Mouse (Mus musculus) gastrocnemius, postnatal 4 days (tissue): ENCODE results near the gene Gusb. TPM values are rescaled to one million over a fixed set of nuclear protein-coding genes. Genes with fewer than 3 reads are reported as not detected.

Experiments
- DNase-seq, 2 experiments: peaks; one replicate each; pipeline ENCODE4 v3.0.0; 2021 to 2022; ENCODE audit warnings: low spot score in 2 of 2, mixed read lengths in 2 of 2
- total RNA-seq, 2 experiments: library from RNA; stranded (reverse); gene quantifications; 2 replicates each; pipeline ENCODE4 v1.2.3; 2021

Gusb gene
- total RNA-seq, 2 experiments from 2014 or later = 25.1 to 28.6 TPM

DNA sequence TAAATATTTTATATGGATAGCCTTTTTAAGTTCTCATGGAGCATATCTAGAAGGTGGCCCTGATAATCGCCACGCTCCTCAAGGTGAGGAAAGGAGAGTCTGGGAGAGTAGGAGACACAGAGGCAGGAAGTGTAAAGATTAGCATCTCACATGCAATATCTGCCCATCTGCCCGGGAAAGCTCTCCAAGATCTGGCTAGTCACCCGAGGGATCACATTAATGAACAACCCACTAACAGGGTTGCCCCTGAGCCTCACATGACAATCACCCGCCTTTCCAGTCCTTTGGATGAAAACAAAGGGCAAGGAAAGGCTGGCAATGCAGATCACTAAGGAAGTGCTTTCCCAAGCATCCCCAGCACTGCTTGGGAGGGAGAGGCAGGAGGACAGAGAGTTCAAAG lies 24.3 kb upstream of the Gusb start:
- DNase-seq = no peak

DNA sequence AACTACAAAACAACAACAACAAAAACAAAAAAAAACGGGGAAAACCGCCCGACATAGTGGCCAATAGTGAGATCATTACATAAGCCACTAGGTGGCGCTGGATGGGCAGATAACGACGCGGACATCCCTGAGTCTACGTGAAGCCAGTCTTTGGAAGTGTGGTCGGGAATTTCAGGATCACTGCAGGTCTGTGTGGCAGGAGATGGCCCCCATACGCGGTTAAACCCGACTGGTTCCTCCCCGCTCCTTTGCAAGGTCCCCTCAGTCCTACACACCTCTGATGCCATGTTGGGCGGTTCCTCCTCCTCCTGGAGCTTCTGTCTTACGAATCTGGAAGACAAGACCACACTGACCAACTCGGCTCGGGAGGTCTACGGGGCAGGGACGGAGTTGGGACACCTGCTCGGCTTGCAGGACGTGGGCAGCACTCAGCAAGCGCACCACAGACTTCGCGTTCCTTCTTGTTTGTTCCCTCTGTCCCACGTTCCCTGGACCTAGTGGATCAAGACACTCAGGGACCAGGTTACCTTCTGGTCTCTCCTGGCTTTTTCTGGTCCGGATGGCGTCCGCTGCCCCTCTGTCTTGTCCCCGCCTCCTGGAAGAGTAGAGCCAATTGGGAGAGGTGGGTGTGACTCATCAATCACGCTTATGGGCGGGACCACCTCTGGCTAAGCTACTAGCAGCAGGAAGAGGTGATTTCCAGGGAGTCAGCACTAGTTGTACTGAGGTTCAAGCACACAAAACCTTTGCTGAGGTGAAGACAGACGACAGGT lies 21.1 kb upstream of the Gusb start:
- DNase-seq = peak; percentile 43 to 77

DNA sequence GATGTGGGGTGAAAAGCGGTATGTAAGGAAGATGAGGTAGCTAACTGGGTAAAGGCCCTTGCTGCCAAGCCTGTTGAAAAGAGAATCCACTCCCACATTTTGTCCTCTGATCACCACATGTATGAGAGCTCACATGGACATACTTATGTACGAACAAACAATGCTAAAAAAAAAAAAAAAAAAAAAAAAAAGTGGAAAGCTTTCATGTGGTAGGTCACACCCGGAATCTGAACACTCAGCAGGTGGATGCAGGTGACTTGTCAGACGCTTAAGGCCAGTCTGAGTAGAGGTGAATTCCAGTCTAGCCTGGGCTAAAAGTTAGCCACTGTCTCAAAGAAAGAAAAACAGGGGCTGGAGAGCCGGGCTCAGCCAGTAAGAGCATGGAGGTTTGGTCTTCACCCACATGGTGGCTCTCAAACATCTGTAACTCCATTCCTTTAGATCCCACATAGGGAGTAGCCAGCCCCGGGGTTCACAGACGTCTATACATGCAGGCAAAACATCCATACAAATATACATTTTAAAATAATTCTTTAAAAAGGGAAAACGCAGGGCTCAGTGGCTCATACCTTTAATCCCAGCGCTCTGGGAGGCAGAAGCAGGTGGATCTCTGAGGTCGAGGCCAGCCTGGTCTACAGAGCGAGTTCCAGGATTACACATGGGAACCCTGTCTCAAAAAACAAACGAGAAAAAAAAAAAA lies 20.4 kb upstream of the Gusb start:
- no peak for DNase-seq

DNA sequence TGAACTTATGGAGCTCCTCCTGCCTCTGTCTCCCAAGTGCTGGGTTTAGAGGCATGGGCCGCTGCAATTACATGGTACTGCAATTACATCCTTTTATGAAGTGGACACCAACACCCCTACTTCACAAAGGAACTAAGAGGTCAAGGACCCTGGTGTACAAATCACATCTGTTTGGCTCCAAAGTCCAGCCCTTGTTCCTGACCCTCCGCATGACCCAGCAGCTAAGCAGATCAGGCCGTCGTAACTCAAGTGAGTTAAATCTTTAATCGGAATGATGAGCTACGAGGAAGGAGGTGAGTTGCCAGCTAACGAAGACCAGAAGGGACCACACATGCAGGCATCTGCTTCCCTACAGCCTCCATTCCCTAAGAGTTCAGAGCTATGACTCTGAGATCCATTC lies 19.5 kb upstream of the Gusb start:
- DNase-seq = no peak

DNA sequence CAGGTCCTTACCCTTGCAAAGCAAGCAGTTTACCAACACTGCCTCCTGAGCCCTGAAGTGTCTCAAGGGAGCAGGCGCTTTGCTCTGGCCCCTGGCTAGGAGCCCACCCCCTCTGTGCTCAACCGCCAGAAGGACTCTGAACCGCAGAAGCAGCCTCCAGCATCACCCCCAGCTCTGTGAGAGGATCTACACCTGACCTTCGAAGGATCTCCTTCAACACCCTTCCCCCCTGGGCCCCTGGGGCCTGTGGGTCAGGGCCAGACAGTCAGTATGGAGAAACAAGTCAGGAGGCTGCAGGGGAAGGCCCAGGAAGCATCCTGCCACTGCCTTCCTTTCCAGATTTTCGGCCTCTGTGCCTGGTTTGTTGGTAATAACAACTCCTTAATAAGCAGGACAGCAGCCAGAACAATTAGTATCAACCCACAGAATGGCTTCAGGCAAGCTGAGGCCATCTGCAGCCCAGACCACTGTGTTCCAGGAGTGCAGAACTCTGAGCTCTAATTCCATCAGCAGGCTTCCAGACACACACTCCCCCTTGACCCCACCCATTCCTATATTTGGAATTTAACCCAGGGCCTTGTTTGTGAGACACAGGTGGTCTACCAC lies 18.6 kb upstream of the Gusb start:
- DNase-seq = no peak

DNA sequence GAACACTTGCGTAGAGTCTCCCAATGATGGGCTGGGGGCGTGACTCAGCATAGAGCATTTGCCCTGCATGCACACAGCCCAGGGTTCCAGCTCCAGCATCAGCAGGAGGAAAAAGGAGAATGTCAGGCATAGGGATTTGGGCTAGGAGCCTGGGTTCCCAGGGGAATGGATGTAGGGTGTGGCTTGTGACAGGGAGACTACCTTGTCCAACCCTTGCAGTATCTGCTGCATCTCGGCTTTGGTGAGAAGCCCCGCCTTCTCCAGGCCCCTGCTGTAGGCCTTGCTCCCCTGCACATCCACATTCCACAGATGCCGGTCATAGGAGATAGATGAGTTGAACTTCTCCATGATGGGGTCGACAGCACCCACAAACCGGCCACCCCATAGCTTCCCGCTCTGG lies 16.6 kb upstream of the Gusb start:
- no peak for DNase-seq

DNA sequence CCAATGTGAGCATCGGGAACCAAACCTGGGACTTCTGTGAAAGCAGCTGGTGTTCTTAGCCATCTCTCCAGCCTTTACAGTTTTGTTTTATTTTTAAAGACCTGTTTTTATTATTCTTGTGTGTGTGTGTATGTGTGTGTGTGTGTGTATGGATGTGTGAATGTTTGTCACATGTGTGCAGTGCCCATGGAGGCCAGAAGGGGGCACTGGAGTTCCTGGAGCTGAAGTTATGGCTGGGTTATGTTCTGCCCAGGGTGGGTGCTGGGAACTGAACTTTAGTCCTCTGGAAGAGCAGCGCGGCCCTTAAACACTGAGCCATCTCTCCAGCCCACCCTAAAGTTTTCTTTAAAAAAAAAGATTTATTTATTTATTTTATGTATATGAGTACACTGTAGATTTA lies 12.3 kb upstream of the Gusb start:
- no peak for DNase-seq

DNA sequence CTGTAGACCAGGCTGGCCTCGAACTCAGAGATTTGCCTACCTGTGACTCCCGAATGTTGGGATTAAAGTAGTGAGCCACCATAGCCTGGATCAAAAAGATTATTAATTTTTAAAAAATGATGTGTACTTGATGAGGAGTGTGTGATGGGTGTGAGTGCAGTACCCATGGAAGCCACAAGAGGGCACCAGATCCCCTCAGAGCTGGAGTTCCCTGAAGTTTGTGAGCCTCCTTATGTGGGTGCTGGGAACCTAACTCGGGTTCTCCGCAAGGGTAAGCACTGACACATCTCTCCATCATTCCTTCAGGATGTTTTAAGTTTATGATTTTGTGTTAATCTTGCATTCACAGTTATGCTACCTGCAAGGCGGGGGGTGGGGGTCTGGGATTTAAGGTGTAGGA lies 8.1 kb upstream of the Gusb start:
- DNase-seq = no peak

DNA sequence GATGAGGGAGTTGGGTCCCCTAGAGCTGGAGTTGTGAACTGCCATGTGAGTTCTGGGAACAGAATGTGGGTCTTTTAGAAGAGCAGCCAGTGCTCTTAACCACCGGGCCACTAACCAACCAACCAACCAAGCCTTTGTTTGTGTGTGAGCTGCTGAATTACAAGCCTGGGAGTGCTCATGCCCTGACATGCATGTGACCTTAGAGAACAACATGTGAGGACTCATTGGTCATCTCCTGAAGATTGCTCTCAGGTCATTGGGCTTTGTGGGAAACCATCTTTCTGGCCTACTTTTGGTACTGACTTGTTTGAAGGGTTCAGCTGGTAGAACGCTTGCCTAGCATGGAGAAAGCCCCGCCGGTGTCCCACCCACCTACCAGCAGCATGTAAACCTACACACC lies 6.9 kb upstream of the Gusb start:
- no peak for DNase-seq

DNA sequence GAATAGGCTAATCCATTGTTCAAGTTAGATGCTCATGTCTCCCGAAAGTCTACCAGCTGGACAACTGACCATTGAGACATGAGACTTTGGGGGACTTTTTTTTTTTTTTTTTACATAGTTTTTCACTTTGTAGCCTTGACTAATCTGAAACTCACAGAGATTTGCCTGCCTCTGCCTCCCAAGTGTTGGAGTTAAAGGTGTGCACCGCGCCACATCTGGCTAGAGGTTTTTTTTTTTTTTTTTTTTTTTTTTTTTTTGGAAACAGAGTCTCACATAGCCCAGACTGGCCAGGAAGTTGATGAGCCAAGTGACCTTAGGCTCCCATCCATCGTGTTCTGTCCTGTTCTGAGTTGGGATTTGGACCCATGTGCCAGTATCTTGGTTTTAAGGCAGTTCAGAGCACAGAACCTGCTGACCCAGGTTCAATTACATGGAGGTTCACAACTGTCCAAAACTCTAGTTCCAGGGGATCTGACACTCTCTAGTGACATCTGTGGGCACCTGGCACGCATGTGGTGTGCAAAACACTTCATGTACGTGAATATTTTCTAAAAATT lies 5.3 kb upstream of the Gusb start:
- DNase-seq = no peak

DNA sequence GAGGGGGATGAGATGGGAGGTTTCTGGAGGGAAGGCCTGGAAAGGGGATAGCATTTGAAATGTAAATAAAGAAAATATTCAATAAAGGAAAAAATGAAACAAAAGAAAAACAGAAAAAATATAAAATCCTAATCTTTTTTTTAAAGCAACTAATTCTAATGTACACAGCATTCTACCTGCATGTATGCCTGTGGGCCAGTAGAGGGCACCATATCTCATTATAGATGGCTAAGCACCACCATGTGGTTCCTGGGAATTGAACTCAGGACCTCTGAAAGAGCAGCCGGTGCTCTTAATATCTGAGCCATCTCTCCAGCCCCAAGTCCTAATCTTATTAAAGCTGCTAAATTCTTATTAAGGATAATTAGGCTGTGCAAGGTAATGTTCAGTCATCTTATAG lies 4.5 kb upstream of the Gusb start:
- no peak for DNase-seq

DNA sequence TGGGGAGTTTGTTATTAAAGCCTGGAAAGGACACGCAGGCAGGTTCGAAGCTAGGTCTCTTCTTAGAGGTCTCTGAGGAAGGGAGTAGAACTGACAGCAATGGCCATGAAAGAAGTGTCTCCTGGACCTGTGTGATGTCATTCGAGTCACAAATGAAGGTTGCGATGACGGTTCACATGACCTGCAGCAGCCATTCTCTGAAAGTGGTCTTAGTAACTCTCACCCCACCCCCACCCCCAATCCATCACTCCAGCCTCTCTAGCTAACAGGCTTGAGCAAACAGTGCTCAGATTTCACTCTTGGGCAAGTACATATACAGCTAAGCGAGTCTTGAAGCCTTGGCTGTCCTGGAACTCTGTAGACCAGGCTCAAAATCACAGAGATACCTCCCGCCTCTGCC lies 380 bp upstream of the Gusb start:
- no peak for DNase-seq

DNA sequence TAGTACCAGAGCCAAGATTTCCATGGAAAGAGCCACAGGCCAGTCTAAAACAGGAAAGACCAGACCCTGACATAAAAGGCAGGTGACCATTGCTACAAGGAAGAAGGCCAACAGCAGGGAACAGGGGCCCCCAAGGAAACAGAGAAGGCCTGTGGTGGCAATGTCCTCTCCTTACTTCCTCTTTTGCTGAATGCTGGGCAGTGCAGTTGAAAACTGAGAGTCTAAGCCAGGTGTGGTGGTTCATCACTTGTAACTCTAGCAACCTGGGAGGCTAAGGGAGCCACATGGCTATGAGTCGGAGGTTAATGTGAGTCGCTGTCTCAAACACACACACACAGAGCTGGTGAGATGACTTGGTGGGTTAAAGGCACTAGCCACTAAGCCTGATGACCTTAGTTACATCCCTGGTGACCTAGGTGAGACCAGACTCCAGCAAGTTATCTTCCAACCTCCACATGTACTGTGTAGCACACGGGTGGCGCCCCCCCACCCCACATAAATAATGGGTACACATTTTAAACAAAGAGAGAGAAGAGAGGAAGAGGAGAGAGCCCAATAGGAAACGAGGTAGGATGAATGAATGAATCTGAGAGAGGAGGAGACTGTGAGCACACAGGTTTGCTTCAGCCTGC lies 1.4 kb downstream of the Gusb start:
- no peak for DNase-seq

DNA sequence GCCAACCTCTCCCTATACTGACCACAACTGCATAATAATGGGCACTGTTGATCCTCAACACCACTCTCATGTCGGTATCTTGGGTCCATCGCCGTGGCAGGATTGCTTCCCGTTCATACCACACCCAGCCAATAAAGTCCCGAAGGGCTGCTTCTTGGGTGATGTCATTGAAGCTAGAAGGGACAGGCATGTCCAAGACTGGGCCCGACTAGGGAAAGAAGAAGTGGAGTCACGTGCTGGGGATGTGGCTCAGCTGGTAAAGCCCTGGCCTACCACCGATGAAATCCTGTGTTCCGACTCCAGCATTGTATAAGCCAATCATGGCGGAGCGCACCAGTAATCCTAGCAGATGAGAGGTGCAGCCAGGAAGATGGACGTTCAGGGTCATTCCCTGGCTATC lies 2.1 kb downstream of the Gusb start:
- peak in 1 of 2 experiments; percentile 16 for DNase-seq

DNA sequence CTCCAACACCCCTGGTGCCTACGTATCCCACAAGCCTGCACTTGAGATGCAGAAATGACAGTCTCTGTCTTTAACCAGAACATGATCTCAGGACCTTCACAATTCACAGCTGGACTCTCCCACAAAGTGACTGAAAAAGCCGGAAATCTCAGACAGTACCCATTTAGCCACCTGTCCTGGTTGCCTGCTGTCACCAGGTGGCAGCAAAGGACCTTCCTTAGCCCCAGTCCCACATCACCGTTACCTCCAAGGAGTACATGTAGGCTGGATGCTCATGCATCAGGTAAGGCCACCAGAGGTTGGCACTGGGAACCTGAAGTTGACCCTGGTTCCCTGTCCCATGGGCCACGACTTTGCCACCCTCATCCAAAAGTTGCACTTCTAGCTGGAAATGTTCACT lies 3.8 kb downstream of the Gusb start:
- peak in 1 of 2 experiments; percentile 33 for DNase-seq

DNA sequence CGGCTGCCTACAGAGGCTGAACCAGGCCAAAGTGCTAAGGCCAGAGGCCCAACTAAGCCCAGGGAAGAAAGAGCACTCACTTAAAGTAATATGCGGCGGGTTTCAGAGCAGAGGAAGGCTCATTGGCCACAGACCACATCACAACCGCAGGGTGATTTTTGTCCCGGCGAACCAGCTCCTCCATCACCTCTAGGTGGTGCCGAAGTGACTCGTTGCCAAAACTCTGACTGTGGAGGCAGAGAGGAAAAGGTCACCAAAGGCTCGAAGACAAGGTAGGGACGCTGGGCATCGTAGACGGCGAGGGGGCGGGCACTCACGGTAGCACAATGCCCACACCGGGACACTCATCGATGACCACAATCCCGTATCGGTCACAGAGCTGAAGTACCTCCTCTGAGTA lies 5.1 kb downstream of the Gusb start:
- DNase-seq = no peak

DNA sequence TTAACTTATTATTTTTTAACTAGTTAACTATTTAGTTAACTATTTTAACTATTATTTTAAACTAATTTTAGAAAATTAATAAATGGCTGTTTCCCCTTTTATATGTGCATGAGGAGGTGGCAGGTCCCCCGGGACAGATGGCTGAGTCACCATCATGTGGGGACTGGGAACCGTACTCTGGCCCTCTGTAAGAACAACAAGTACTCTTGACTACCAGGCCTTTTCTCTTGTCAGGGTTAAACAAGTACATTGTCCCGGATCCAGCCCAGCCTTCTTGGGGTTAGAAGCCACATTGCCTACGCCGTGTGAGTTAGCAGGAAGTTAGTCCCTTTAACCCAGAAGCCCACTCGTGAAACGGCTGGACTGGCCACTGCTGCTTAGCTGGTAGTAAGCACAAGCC lies 7.9 kb downstream of the Gusb start:
- no peak for DNase-seq

DNA sequence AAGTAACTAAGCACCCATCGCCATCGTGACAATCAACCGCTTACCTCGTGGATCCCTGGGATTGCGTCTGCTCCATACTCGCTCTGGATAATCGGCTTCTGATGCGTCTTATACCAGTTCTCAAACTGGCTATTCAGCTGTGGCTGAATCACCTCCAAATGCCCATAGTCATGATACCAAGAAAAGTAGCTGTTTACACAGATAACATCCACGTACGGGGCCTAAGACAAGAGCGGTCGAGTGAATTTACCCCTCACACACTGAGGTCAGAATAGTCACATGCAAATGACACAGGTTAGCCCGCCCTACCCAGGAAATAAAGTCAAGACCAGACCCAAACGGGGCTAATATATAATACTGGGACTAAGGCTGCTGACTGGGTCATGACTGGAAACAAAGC lies 9.5 kb downstream of the Gusb start:
- DNase-seq = no peak

DNA sequence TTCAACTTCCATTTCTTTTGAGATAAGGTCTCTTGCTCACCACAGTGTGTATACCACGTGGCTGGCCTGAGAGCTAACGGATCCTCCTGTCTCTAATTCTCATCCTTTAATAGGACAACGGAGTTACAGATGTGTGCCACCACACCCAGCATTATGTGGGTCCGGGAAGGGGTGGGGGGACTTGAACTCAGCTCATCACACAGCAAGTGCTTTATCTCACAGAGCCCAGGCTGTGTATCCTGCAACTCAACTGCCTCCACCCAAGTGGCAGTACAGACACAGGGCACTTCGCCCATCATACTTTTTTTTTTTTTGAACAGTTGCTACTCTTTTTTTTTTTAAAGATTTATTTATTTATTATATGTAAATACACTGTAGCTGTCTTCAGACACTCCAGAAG lies 11.0 kb downstream of the Gusb start:
- no peak for DNase-seq

DNA sequence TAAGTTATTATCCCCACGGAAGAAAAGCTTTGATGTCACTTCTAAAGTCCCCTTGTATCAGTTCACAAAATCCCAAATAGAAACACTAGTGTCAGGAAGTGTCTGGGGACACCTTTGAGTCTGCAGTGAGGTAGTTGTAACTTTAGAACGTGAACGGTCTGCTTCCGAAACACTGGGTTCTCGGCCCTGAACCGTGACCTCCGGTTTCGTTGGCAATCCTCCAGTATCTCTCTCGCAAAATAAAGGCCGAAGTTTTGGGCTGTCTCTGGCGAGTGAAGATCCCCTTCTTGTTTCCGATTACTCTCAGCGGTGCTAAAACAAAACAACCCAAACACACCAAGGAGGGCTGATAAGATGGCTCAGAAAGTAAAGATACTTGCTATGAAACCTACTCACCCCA lies 13.5 kb downstream of the Gusb start:
- no peak for DNase-seq

DNA sequence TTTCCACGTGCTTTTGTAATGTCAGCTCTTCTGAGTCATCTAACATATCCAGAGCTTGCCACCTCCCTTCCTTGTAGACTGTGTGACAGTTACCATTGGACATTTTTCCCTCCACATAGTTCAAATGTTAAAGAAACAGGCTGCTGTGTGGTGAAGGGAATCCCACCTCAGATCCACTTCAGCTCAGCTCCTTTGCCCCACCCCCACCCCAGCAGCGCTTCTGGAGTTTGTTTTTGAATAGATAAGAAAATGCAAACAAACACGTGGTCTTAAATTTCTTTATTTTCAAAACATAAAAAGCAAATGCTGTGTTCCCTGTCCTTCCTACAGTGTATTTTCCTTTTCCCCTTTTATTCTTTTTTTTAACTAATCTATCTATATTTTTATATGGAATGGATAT lies 22.6 kb downstream of the Gusb start:
- DNase-seq = no peak

DNA sequence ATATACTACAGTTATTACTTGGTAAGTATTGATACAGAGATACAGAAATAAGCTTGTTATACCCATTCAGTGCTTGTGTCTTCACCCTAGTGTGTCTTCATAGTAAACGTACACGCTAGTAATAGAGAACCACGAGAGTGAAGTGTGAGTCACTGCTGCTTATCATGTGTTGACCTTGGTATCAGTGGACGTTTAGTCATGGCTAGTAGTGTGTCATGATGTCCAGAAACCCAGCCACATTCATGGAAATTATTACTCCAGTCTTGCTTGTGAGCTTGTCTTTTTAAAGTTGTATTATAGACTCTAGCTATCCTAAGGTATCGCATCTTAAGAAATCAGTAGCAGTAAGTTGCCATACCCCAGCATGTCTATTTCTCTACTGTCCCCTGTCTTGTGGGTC lies 24.2 kb downstream of the Gusb start:
- no peak for DNase-seq
